Mouse (Mus musculus) embryonic facial prominence, embryonic 10.5 days (tissue): Measurements from ENCODE around the gene Rab5b. TPM values are rescaled to one million over a fixed set of nuclear protein-coding genes. Genes with fewer than 3 reads are reported as not detected.
A peak's percentile ranks its signal among the peaks of the same experiment; 100 is the strongest.
"Not testable (repeated sequence)": the region's sequence is repeated elsewhere in the genome, so short reads cannot be mapped to it uniquely, and the experiment has no call there.

ENCODE experiments used
- DNase-seq: peaks from one replicate; pipeline ENCODE4 v3.0.0-alpha.2; 2017; ENCODE audit warnings: low spot score
- H3K27ac ChIP-seq: fragments of 300-500 bp; sonication (generic); replicated peaks from 2 replicates; pipeline ENCODE4 v1.5.1; 2016; ENCODE audit warnings: mild to moderate bottlenecking
- H3K27me3 ChIP-seq: fragments of 300-500 bp; sonication (generic); replicated peaks from 2 replicates; pipeline ENCODE4 v1.6.1; 2016; ENCODE audit warnings: low read depth, mild to moderate bottlenecking; ENCODE audit not compliant: poor library complexity, severe bottlenecking
- H3K36me3 ChIP-seq: fragments of 300-500 bp; sonication (generic); replicated peaks from 2 replicates; pipeline ENCODE4 v1.6.1; 2016; ENCODE audit warnings: mild to moderate bottlenecking, moderate library complexity
- H3K4me1 ChIP-seq: fragments of 300-500 bp; sonication (generic); 2 replicates; pipeline ENCODE4 v1.6.1; 2016
- H3K4me3 ChIP-seq: fragments of 300-500 bp; sonication (generic); 2 replicates; pipeline ENCODE4 v1.5.1; 2016; ENCODE audit warnings: mild to moderate bottlenecking, moderate library complexity
- H3K9me3 ChIP-seq: fragments of 300-500 bp; sonication (generic); 2 replicates; pipeline ENCODE4 v1.6.1; 2016; ENCODE audit warnings: mild to moderate bottlenecking
- WGBS: fragments of 180-500 bp; shearing (Covaris S2); methylation state at CpG from one replicate; pipeline ENCODE4 v1.1.7; 2016; 5-methylcytosine and 5-hydroxymethylcytosine counted together
- polyA plus RNA-seq: library from polyadenylated mRNA; unstranded; fragments of >200 nt; fragmentation: Nextera tagmentation; extraction: Ambion mirVana; gene quantifications from 2 replicates; pipeline ENCODE4 v1.2.1, GENCODE M21; 2016

Rab5b gene
- polyA plus RNA-seq, 1 experiment from 2014 or later = 70.4 TPM

DNA sequence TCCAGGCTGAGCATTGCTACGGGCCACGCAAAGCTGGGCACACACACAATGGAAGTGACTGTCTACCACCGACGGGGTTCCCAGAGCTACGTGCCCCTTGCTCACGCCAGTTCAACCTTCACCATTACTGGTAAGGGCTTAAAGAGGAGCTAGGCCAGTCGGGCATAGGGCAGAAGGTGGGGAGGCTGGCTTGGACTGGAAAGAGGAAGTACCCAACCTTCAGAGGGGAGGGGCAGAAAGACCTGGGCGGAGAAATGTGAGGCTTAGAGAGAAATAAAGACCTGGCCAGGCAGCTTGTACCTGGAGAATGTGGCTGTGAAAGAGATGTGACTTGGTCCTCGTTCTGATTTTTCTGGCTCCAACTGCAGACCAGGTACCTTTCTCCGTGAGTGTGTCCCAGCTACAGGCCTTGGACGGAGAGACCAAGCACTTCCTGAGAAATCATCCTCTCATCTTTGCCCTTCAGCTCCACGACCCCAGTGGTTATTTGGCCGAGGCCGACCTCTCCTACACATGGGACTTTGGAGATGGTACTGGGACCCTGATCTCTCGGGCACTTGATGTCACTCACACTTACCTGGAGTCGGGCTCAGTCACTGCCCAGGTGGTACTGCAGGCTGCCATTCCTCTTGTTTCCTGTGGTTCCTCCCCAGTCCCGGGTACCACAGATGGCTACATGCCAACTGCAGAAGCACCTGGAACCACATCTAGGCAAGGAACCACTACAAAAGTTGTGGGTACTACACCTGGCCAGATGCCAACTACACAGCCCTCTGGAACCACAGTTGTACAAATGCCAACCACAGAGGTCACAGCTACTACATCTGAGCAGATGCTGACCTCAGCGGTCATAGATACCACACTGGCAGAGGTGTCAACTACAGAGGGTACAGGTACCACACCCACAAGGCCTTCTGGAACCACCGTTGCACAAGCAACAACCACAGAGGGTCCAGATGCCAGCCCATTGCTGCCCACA, 19.8 kb upstream of the Rab5b start:
- Histone ChIP-seq H3K4me3 (no peak overlapping the region), H3K9me3 (no peaks in the 10 kb centered on the region), H3K36me3 (no peaks in the 10 kb centered on the region), H3K27ac (no peak overlapping the region), H3K4me1 (no peaks in the 10 kb centered on the region), H3K27me3 (no peaks in the 10 kb centered on the region)
- WGBS = 88% methylated on average over 19 of the region's 19 CpGs
- no peak for DNase-seq

- H3K27me3 ChIP-seq, H3K36me3 ChIP-seq, H3K4me1 ChIP-seq, H3K4me3 ChIP-seq, H3K27ac ChIP-seq, DNase-seq, H3K9me3 ChIP-seq: not testable (repeated sequence)
- WGBS = 93% methylated on average over 7 of the region's 7 CpGs
These were observed 15.3 kb upstream of the Rab5b start for GRCm38 (mm10) chr10:128711318-128711717.

DNA sequence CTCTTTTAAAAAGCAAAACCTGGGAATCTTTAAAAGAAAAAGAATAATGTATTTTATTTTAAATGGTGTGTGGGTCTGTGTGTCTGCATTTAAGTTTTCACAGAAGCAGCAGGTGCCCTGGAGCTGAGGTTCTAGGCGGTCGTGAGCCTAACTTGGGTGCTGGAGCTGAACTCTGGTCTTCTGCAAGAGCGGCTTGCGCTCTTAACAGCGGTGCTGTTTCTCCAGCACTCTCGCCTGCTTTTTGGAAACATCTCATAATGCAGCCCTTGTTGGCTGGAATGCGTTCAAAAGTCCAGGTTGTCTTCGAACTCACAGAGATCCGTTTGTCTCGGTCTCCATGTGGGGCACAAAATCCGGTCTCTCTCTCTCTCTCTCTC, 9.2 kb upstream of the Rab5b start:
- Histone ChIP-seq H3K9me3 (no peaks in the 10 kb centered on the region), H3K27ac (peak overlapping the region; percentile 95), H3K27me3 (0 out of 2 replicates have a peak, but pooled peaks cover 2% of the 10 kb centered on the region), H3K36me3 (peaks cover 32% of the 10 kb centered on the region), H3K4me3 (peak overlapping the region; percentile 89), H3K4me1 (peaks cover 33% of the 10 kb centered on the region)
- WGBS = 8% methylated on average over 11 of the region's 11 CpGs
- DNase-seq = peak; percentile 17

GRCm38 (mm10) chr10:128704491-128705316, 8.6 kb upstream of the Rab5b start, which contains the start of gene Cdk2:
Gene Cdk2, minus strand, starts transcription at chr10:128705031.
- H3K36me3 ChIP-seq = peaks cover 38% of the 10 kb centered on the region
- H3K4me1 ChIP-seq = peaks cover 33% of the 10 kb centered on the region
- WGBS = under 1% methylated on average over 62 of the region's 62 CpGs
- H3K9me3 ChIP-seq = no peaks in the 10 kb centered on the region
- H3K27me3 ChIP-seq = 0 out of 2 replicates have a peak, but pooled peaks cover 2% of the 10 kb centered on the region
- DNase-seq = peak; percentile 99
- peak within 1 kb of the TSS; percentile 89 for H3K4me3 ChIP-seq
- H3K27ac ChIP-seq = peak within 1 kb of the TSS; percentile 95

DNA sequence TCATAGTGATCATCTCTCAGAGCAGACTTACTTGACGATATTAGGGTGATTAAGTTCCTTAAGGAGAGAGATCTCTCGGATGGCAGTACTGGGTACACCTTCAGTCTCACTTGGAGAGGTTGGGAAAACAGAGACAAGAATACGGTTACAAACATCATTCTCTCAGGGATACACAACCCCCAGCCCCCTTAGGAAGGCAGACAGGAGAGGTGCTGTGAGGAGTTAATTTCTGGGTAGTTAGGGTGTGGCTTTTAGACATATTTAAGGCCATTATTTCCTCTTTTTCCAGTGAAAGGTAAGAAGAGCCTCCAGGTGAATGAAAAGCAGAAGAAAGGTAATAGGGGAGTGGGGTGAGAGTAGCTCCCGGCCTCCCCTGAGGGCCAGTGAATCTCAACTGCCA, 7.8 kb upstream of the Rab5b start, which contains the start of gene Pmel:
Gene Pmel, plus strand, starts transcription at position 301 of the 400 bp plus-strand sequence.
- Histone ChIP-seq H3K27ac (peak within 1 kb of the TSS; percentile 95), H3K9me3 (no peaks in the 10 kb centered on the region), H3K36me3 (peaks cover 46% of the 10 kb centered on the region), H3K4me3 (peak within 1 kb of the TSS; percentile 89), H3K4me1 (peaks cover 33% of the 10 kb centered on the region), H3K27me3 (0 out of 2 replicates have a peak, but pooled peaks cover 2% of the 10 kb centered on the region)
- DNase-seq = no peak
- whole genome bisulfite sequencing = 24% methylated on average over 4 of the region's 4 CpGs

- Histone ChIP-seq H3K9me3 (no peaks in the 10 kb centered on the region), H3K27ac (no peak overlapping the region), H3K27me3 (0 out of 2 replicates have a peak, but pooled peaks cover 2% of the 10 kb centered on the region), H3K4me3 (peak overlapping the region; percentile 89; the same call in 1 of the 2 replicates), H3K4me1 (peaks cover 33% of the 10 kb centered on the region), H3K36me3 (peaks cover 60% of the 10 kb centered on the region)
- WGBS = 91% methylated on average over 6 of the region's 6 CpGs
- DNase-seq = no peak
These were observed 6.4 kb upstream of the Rab5b start for GRCm38 (mm10) chr10:128702328-128703007.

DNA sequence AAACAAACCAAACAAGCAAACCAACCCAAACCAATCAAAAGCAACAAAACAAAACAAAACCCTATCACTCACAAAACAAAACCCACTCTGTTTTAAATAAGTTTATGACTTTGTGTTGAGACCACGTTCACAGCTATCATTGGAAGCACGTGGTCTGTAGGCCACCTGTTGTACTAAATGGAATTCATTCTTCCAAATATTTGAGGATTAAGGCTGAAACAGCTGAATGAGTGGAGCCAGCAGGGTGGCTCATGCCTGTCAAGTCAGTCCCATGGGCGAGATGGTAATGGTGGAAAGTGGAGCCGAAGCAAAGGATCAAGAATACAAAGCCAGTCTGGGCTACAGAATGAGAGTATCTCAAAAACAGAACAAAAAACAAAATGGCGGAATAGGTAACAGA, 4.6 kb upstream of the Rab5b start:
- Histone ChIP-seq H3K4me3 (no peak overlapping the region), H3K4me1 (peaks cover 31% of the 10 kb centered on the region), H3K27me3 (no peaks in the 10 kb centered on the region), H3K27ac (no peak overlapping the region), H3K9me3 (no peaks in the 10 kb centered on the region), H3K36me3 (peaks cover 63% of the 10 kb centered on the region)
- no peak for DNase-seq
- WGBS = 92% methylated on average over 5 of the region's 5 CpGs

- Histone ChIP-seq H3K27ac (no peak overlapping the region), H3K9me3 (no peaks in the 10 kb centered on the region), H3K27me3 (no peaks in the 10 kb centered on the region), H3K4me1 (peaks cover 30% of the 10 kb centered on the region), H3K36me3 (peaks cover 63% of the 10 kb centered on the region), H3K4me3 (no peak overlapping the region)
- no peak for DNase-seq
- WGBS = 79% methylated on average over 11 of the region's 11 CpGs
These were observed 3.5 kb upstream of the Rab5b start for GRCm38 (mm10) chr10:128699611-128700010.

DNA sequence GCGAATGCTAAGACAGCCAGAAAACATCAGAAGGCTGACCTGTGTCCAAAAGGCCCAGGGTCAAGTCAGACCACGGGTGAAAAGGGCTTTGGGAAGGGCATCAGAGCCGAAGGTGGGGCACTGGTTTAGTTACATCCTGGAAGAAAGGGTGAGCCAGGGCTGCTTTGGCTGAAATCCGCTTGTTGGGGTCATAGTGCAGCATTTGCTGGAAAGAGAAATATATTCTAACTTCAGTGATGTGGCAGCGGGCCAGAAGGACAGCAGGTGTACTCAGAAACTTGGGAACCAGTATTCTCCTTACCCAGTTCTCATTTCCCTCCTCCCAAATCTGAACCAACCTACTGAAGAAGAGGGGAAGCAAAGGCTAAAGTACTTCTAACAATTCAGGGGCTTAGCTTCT, 2.9 kb upstream of the Rab5b start:
- Histone ChIP-seq H3K27me3 (no peaks in the 10 kb centered on the region), H3K27ac (no peak overlapping the region), H3K36me3 (peaks cover 63% of the 10 kb centered on the region), H3K4me3 (no peak overlapping the region), H3K4me1 (peaks cover 29% of the 10 kb centered on the region), H3K9me3 (no peaks in the 10 kb centered on the region)
- 86% methylated on average over 5 of the region's 5 CpGs for WGBS
- DNase-seq = no peak

GRCm38 (mm10) chr10:128697072-128697725, 1.1 kb upstream of the Rab5b start:
- no peaks in the 10 kb centered on the region for H3K9me3 ChIP-seq
- 86% methylated on average over 6 of the region's 6 CpGs for WGBS
- no peaks in the 10 kb centered on the region for H3K27me3 ChIP-seq
- H3K4me3 ChIP-seq = peak overlapping the region; percentile 69
- H3K27ac ChIP-seq = no peak overlapping the region; the same call in 1 of the 2 replicates
- H3K4me1 ChIP-seq = peaks cover 14% of the 10 kb centered on the region
- peaks cover 50% of the 10 kb centered on the region for H3K36me3 ChIP-seq
- no peak for DNase-seq

GRCm38 (mm10) chr10:128695411-128695991, 563 bp downstream of the Rab5b start:
- no peak for DNase-seq
- under 1% methylated on average over 22 of the region's 22 CpGs for WGBS

More at GRCm38 (mm10) chr10:128695411-128695991, 563 bp downstream of the Rab5b start:
- H3K36me3 ChIP-seq = peaks cover 33% of the 10 kb centered on the region
- H3K27ac ChIP-seq = peak overlapping the region; percentile 96
- peak overlapping the region; percentile 69 for H3K4me3 ChIP-seq
- H3K27me3 ChIP-seq = no peaks in the 10 kb centered on the region
- H3K9me3 ChIP-seq = no peaks in the 10 kb centered on the region
- H3K4me1 ChIP-seq = peaks cover 14% of the 10 kb centered on the region
